Mouse (Mus musculus) brain, embryonic 14.5 days (tissue): ENCODE results near the gene Brk1. TPM values are rescaled to one million over a fixed set of nuclear protein-coding genes. Genes with fewer than 3 reads are reported as not detected.

Experiments used
- DNase-seq: peaks from one replicate; pipeline ENCODE4 v3.0.0-alpha.2; 2011; ENCODE audit warnings: low read depth
- CTCF ChIP-seq: fragments of 200-500 bp; IDR thresholded peaks from 2 replicates; pipeline ENCODE4 v1.5.1; 2012; ENCODE audit warnings: inconsistent platforms, mild to moderate bottlenecking, moderate library complexity, borderline replicate concordance; ENCODE audit not compliant: insufficient read depth, insufficient read length; ENCODE audit errors: extremely low read depth
- POLR2A ChIP-seq: fragments of 200-500 bp; IDR thresholded peaks from 2 replicates; pipeline ENCODE4 v1.6.1; 2012; ENCODE audit warnings: mild to moderate bottlenecking, inconsistent platforms, borderline replicate concordance; ENCODE audit not compliant: poor library complexity, insufficient read depth, insufficient read length, severe bottlenecking; ENCODE audit errors: extremely low read depth
- polyA plus RNA-seq: library from polyadenylated mRNA; depleted of rRNA; stranded (reverse); fragments of >200 nt; gene quantifications from 2 replicates; pipeline ENCODE4 v1.2.3, GENCODE M21; 2012

Brk1 gene
- polyA plus RNA-seq, 1 experiment = 206 TPM

- no peak for TF ChIP-seq POLR2A
- TF ChIP-seq CTCF = no peak
- DNase-seq = no peak
These were observed 47.1 kb downstream of the Brk1 start for GRCm38 (mm10) chr6:113651626-113652025.

- DNase-seq = no peak
- no peak for TF ChIP-seq CTCF
- no peak for TF ChIP-seq POLR2A
These were observed 49.0 kb downstream of the Brk1 start for GRCm38 (mm10) chr6:113653551-113653950.

GRCm38 (mm10) chr6:113654102-113654501 is 49.5 kb downstream of the Brk1 start:
- DNase-seq = no peak
- no peak for TF ChIP-seq CTCF
- no peak for TF ChIP-seq POLR2A

- DNase-seq = no peak
- TF ChIP-seq CTCF = no peak
- no peak for TF ChIP-seq POLR2A
These were observed 50.3 kb downstream of the Brk1 start for GRCm38 (mm10) chr6:113654753-113655397.

GRCm38 (mm10) chr6:113655475-113655874 is 50.9 kb downstream of the Brk1 start:
- TF ChIP-seq POLR2A (no peak), CTCF (no peak)
- DNase-seq = no peak

GRCm38 (mm10) chr6:113656847-113657246 is 52.3 kb downstream of the Brk1 start:
- no peak for DNase-seq
- TF ChIP-seq POLR2A (no peak), CTCF (no peak)

- no peak for TF ChIP-seq POLR2A
- TF ChIP-seq CTCF = no peak
- DNase-seq = no peak
These were observed 53.7 kb downstream of the Brk1 start for GRCm38 (mm10) chr6:113658226-113658625.

GRCm38 (mm10) chr6:113659648-113660491 is 55.3 kb downstream of the Brk1 start:
- DNase-seq = no peak
- TF ChIP-seq POLR2A = no peak
- no peak for TF ChIP-seq CTCF

- no peak for DNase-seq
- TF ChIP-seq POLR2A (no peak), CTCF (no peak)
These were observed 56.1 kb downstream of the Brk1 start for GRCm38 (mm10) chr6:113660492-113661352.

- no peak for TF ChIP-seq CTCF
- peak; percentile 12 for DNase-seq
These were observed 57.0 kb downstream of the Brk1 start for GRCm38 (mm10) chr6:113661353-113662241.

- DNase-seq = no peak
- TF ChIP-seq POLR2A = no peak
- no peak; the same call in 1 of the 2 replicates for TF ChIP-seq CTCF
These were observed 58.6 kb downstream of the Brk1 start for GRCm38 (mm10) chr6:113662964-113663700.
